Mouse (Mus musculus): ENCODE results near the gene Fam222b. TPM values are rescaled to one million over a fixed set of nuclear protein-coding genes. Genes with fewer than 3 reads are reported as not detected.

Gene Fam222b
- polyA plus RNA-seq, 1 experiment from 2014 or later = 15.7 TPM

- H3K4me3 ChIP-seq = no peak overlapping the region
These were observed 66.7 kb downstream of the Fam222b start for GRCm38 (mm10) chr11:78161169-78161568.

GRCm38 (mm10) chr11:78161968-78162367, 67.5 kb downstream of the Fam222b start:
- Histone ChIP-seq H3K4me1 (peaks cover 33% of the 10 kb centered on the region), H3K4me3 (peak overlapping the region; percentile 99; the same call in 1 of the 2 replicates), H3K9me3 (no peaks in the 10 kb centered on the region), H3K27ac (peak overlapping the region; percentile 100; the same call in 1 of the 2 replicates), H3K9ac (peak overlapping the region; percentile 99; the same call in 1 of the 2 replicates), H3K36me3 (peaks cover 56% of the 10 kb centered on the region), H3K27me3 (no peaks in the 10 kb centered on the region), H3K4me2 (replicated peaks) (peak overlapping the region; percentile 76)
- 43% methylated on average over 4 of the region's 4 CpGs for WGBS
- ATAC-seq (ENCODE audit: insufficient number of reproducible peaks, insufficient read depth, low FRiP score, low TSS enrichment) = no peak

More at GRCm38 (mm10) chr11:78161169-78161568, 66.7 kb downstream of the Fam222b start:
- peaks cover 27% of the 10 kb centered on the region for H3K4me1 ChIP-seq
- no peak overlapping the region for H3K4me2 ChIP-seq (replicated peaks)
- H3K27me3 ChIP-seq = no peaks in the 10 kb centered on the region
- ATAC-seq (ENCODE audit: insufficient number of reproducible peaks, insufficient read depth, low FRiP score, low TSS enrichment) = no peak
- H3K27ac ChIP-seq = peak overlapping the region; percentile 41; the same call in 1 of the 2 replicates
- H3K9ac ChIP-seq = peak overlapping the region; percentile 20; the same call in 1 of the 2 replicates
- H3K36me3 ChIP-seq = peaks cover 61% of the 10 kb centered on the region
- 90% methylated on average over 14 of the region's 14 CpGs for WGBS
- H3K9me3 ChIP-seq = no peaks in the 10 kb centered on the region

- Histone ChIP-seq H3K4me2 (replicated peaks) (peak overlapping the region; percentile 76), H3K4me3 (peak overlapping the region; percentile 99), H3K9me3 (no peaks in the 10 kb centered on the region), H3K4me1 (peaks cover 33% of the 10 kb centered on the region), H3K27ac (peak overlapping the region; percentile 100), H3K36me3 (peaks cover 53% of the 10 kb centered on the region), H3K27me3 (no peaks in the 10 kb centered on the region), H3K9ac (peak overlapping the region; percentile 99)
- WGBS = 53% methylated on average over 6 of the region's 6 CpGs
- ATAC-seq (ENCODE audit: insufficient number of reproducible peaks, insufficient read depth, low FRiP score, low TSS enrichment) = no peak
These were observed 68.0 kb downstream of the Fam222b start for GRCm38 (mm10) chr11:78162504-78162903.

GRCm38 (mm10) chr11:78163045-78163444, 68.6 kb downstream of the Fam222b start:
- peaks cover 33% of the 10 kb centered on the region for H3K4me1 ChIP-seq

GRCm38 (mm10) chr11:78163681-78164603, 69.5 kb downstream of the Fam222b start:
- H3K27me3 ChIP-seq = no peaks in the 10 kb centered on the region
- peak overlapping the region; percentile 100 for H3K27ac ChIP-seq
- peak; percentile 65 for ATAC-seq (ENCODE audit: insufficient number of reproducible peaks, insufficient read depth, low FRiP score, low TSS enrichment)
- H3K36me3 ChIP-seq = peaks cover 38% of the 10 kb centered on the region
- no peaks in the 10 kb centered on the region for H3K9me3 ChIP-seq
- WGBS = 0% methylated on average over 22 of the region's 22 CpGs
- peak overlapping the region; percentile 99 for H3K4me3 ChIP-seq
- peak overlapping the region; percentile 76 for H3K4me2 ChIP-seq (replicated peaks)
- H3K9ac ChIP-seq = peak overlapping the region; percentile 99
- H3K4me1 ChIP-seq = peaks cover 33% of the 10 kb centered on the region

More at GRCm38 (mm10) chr11:78163045-78163444, 68.6 kb downstream of the Fam222b start:
- WGBS = 37% methylated on average over 2 of the region's 2 CpGs
- peak overlapping the region; percentile 76 for H3K4me2 ChIP-seq (replicated peaks)
- no peaks in the 10 kb centered on the region for H3K9me3 ChIP-seq
- H3K4me3 ChIP-seq = peak overlapping the region; percentile 99
- H3K36me3 ChIP-seq = peaks cover 47% of the 10 kb centered on the region
- H3K27me3 ChIP-seq = no peaks in the 10 kb centered on the region
- H3K9ac ChIP-seq = peak overlapping the region; percentile 99
- no peak for ATAC-seq (ENCODE audit: insufficient number of reproducible peaks, insufficient read depth, low FRiP score, low TSS enrichment)
- H3K27ac ChIP-seq = peak overlapping the region; percentile 100

GRCm38 (mm10) chr11:78164604-78164923, 70.1 kb downstream of the Fam222b start:
- H3K36me3 ChIP-seq = peaks cover 33% of the 10 kb centered on the region
- H3K4me1 ChIP-seq = peaks cover 29% of the 10 kb centered on the region
- under 1% methylated on average over 14 of the region's 14 CpGs for WGBS
- H3K4me3 ChIP-seq = peak overlapping the region; percentile 99
- H3K4me2 ChIP-seq (replicated peaks) = peak overlapping the region; percentile 76
- H3K27ac ChIP-seq = peak overlapping the region; percentile 100
- H3K27me3 ChIP-seq = no peaks in the 10 kb centered on the region
- H3K9ac ChIP-seq = peak overlapping the region; percentile 99
- H3K9me3 ChIP-seq = no peaks in the 10 kb centered on the region
- no peak for ATAC-seq (ENCODE audit: insufficient number of reproducible peaks, insufficient read depth, low FRiP score, low TSS enrichment)

GRCm38 (mm10) chr11:78164924-78165760, 70.7 kb downstream of the Fam222b start, which contains the start of gene Traf4:
Gene Traf4, minus strand, starts transcription at chr11:78165589.
- WGBS = 1% methylated on average over 61 of the region's 78 CpGs
- Histone ChIP-seq H3K4me3 (peak within 1 kb of the TSS; percentile 99), H3K4me2 (replicated peaks) (peak within 1 kb of the TSS; percentile 76), H3K9ac (peak within 1 kb of the TSS; percentile 99), H3K27me3 (no peaks in the 10 kb centered on the region), H3K36me3 (peaks cover 28% of the 10 kb centered on the region), H3K4me1 (peaks cover 28% of the 10 kb centered on the region), H3K9me3 (no peaks in the 10 kb centered on the region), H3K27ac (peak within 1 kb of the TSS; percentile 100)
- ATAC-seq (ENCODE audit: insufficient number of reproducible peaks, insufficient read depth, low FRiP score, low TSS enrichment) = peak; percentile 56

- Histone ChIP-seq H3K4me2 (replicated peaks) (peak overlapping the region; percentile 76), H3K4me3 (peak overlapping the region; percentile 99), H3K27me3 (no peaks in the 10 kb centered on the region), H3K9me3 (no peaks in the 10 kb centered on the region), H3K9ac (peak overlapping the region; percentile 99; the same call in 1 of the 2 replicates), H3K4me1 (peaks cover 28% of the 10 kb centered on the region), H3K27ac (peak overlapping the region; percentile 100), H3K36me3 (peaks cover 22% of the 10 kb centered on the region)
- ATAC-seq (ENCODE audit: insufficient number of reproducible peaks, insufficient read depth, low FRiP score, low TSS enrichment) = 0 out of 2 replicates have a peak, but pooled peaks have one; percentile 5
- WGBS = 3% methylated on average over 16 of the region's 16 CpGs
These were observed 71.3 kb downstream of the Fam222b start for GRCm38 (mm10) chr11:78165761-78166109.

- peaks cover 20% of the 10 kb centered on the region for H3K36me3 ChIP-seq
- no peaks in the 10 kb centered on the region for H3K9me3 ChIP-seq
- peak overlapping the region; percentile 100 for H3K27ac ChIP-seq
- no peak overlapping the region for H3K9ac ChIP-seq
- no peaks in the 10 kb centered on the region for H3K27me3 ChIP-seq
- WGBS = 33% methylated on average over 4 of the region's 4 CpGs
- peak overlapping the region; percentile 99 for H3K4me3 ChIP-seq
- H3K4me2 ChIP-seq (replicated peaks) = peak overlapping the region; percentile 76
- peaks cover 28% of the 10 kb centered on the region for H3K4me1 ChIP-seq
- ATAC-seq (ENCODE audit: insufficient number of reproducible peaks, insufficient read depth, low FRiP score, low TSS enrichment) = no peak
These were observed 71.7 kb downstream of the Fam222b start for GRCm38 (mm10) chr11:78166161-78166560.

- no peak overlapping the region for H3K4me3 ChIP-seq
- no peak overlapping the region for H3K27ac ChIP-seq
- 57% methylated on average over 6 of the region's 6 CpGs for WGBS
- H3K4me1 ChIP-seq = peaks cover 28% of the 10 kb centered on the region
- no peak overlapping the region for H3K4me2 ChIP-seq (replicated peaks)
- no peaks in the 10 kb centered on the region for H3K27me3 ChIP-seq
- H3K36me3 ChIP-seq = peaks cover 17% of the 10 kb centered on the region
- no peak overlapping the region for H3K9ac ChIP-seq
- no peaks in the 10 kb centered on the region for H3K9me3 ChIP-seq
- no peak for ATAC-seq (ENCODE audit: insufficient number of reproducible peaks, insufficient read depth, low FRiP score, low TSS enrichment)
These were observed 72.2 kb downstream of the Fam222b start for GRCm38 (mm10) chr11:78166640-78167039.

- no peak overlapping the region for H3K4me3 ChIP-seq
- peaks cover 23% of the 10 kb centered on the region for H3K4me1 ChIP-seq
- no peaks in the 10 kb centered on the region for H3K27me3 ChIP-seq
- H3K9me3 ChIP-seq = no peaks in the 10 kb centered on the region
- WGBS = 80% methylated on average over 14 of the region's 14 CpGs
- no peak overlapping the region for H3K4me2 ChIP-seq (replicated peaks)
- H3K36me3 ChIP-seq = peaks cover 17% of the 10 kb centered on the region
- H3K9ac ChIP-seq = no peak overlapping the region; the same call in 1 of the 2 replicates
- ATAC-seq (ENCODE audit: insufficient number of reproducible peaks, insufficient read depth, low FRiP score, low TSS enrichment) = no peak
- no peak overlapping the region for H3K27ac ChIP-seq
These were observed 72.9 kb downstream of the Fam222b start for GRCm38 (mm10) chr11:78167257-78167959.

Data from embryonic facial prominence, embryonic 12.5 days (tissue).